Mouse (Mus musculus) heart, embryonic 14.5 days (tissue): ENCODE results near the gene Aip. TPM values are rescaled to one million over a fixed set of nuclear protein-coding genes. Genes with fewer than 3 reads are reported as not detected.

Experiments
- ATAC-seq: fragments of 200-750 bp; cut with Nextera tagmentation; 2 replicates; pipeline ENCODE4 v1.8.0; 2017; ENCODE audit warnings: low read depth, moderate TSS enrichment; ENCODE audit not compliant: insufficient number of reproducible peaks, insufficient read depth, low FRiP score
- H3K27ac ChIP-seq, 2 experiments: fragments of 200-500 bp in 1 of 2; fragments of 300-500 bp in 1 of 2; sonication (generic) in 1 of 2; replicated peaks in 1 of 2; 2 replicates each; pipeline ENCODE4 v1.5.1; 2012 to 2014; ENCODE audit warnings: low read depth in 2 of 2, low read length in 2 of 2, control low read depth in 1 of 2, mild to moderate bottlenecking in 1 of 2, mixed read lengths in 1 of 2; ENCODE audit not compliant: control insufficient read depth in 1 of 2, insufficient read depth in 1 of 2
- H3K27me3 ChIP-seq: fragments of 300-500 bp; sonication (generic); 2 replicates; pipeline ENCODE4 v1.6.1; 2014; ENCODE audit warnings: mild to moderate bottlenecking, low read length, control low read depth; ENCODE audit not compliant: control insufficient read depth, insufficient read depth
- H3K36me3 ChIP-seq: fragments of 300-500 bp; sonication (generic); 2 replicates; pipeline ENCODE4 v1.6.1; 2014; ENCODE audit warnings: mild to moderate bottlenecking, control low read depth, low read length, mixed read lengths; ENCODE audit not compliant: control insufficient read depth, insufficient read depth
- H3K4me1 ChIP-seq, 2 experiments: fragments of 200-500 bp in 1 of 2; fragments of 300-500 bp in 1 of 2; sonication (generic) in 1 of 2; 2 replicates each; pipeline ENCODE4 v1.6.1; 2012 to 2014; ENCODE audit warnings: low read length in 2 of 2, control low read depth in 1 of 2, mixed read lengths in 1 of 2; ENCODE audit not compliant: control insufficient read depth in 2 of 2, insufficient read depth in 2 of 2
- H3K4me2 ChIP-seq: fragments of 300-500 bp; sonication (generic); 2 replicates; pipeline ENCODE4 v1.6.1; 2014; ENCODE audit warnings: mild to moderate bottlenecking, low read length
- H3K4me3 ChIP-seq, 2 experiments: fragments of 200-500 bp in 1 of 2; fragments of 300-500 bp in 1 of 2; sonication (generic) in 1 of 2; 2 replicates each; pipeline ENCODE4 v1.5.1; 2012 to 2014; ENCODE audit warnings: low read length in 2 of 2, mild to moderate bottlenecking in 2 of 2, control low read depth in 1 of 2, low read depth in 1 of 2, moderate library complexity in 1 of 2; ENCODE audit not compliant: control insufficient read depth in 1 of 2, insufficient read depth in 1 of 2
- H3K9ac ChIP-seq: fragments of 300-500 bp; sonication (generic); 2 replicates; pipeline ENCODE4 v1.6.1; 2014; ENCODE audit warnings: mild to moderate bottlenecking, low read length
- H3K9me3 ChIP-seq: fragments of 300-500 bp; sonication (generic); 2 replicates; pipeline ENCODE4 v1.6.1; 2016; ENCODE audit warnings: low read length, control low read depth; ENCODE audit not compliant: control insufficient read depth
- WGBS: fragments of 180-500 bp; shearing (Covaris S2); extraction: QIAGEN DNeasy Blood & Tissue Kit; methylation state at CpG from one replicate; pipeline ENCODE4 v1.1.7; 2014; 5-methylcytosine and 5-hydroxymethylcytosine counted together
- polyA plus RNA-seq: library from polyadenylated mRNA; unstranded; fragments of >200 nt; fragmentation: Nextera tagmentation; extraction: Ambion mirVana; gene quantifications from 2 replicates; pipeline ENCODE4 v1.2.1, GENCODE M21; 2014

The Aip gene
- polyA plus RNA-seq, 1 experiment from 2014 or later: 100 TPM

DNA sequence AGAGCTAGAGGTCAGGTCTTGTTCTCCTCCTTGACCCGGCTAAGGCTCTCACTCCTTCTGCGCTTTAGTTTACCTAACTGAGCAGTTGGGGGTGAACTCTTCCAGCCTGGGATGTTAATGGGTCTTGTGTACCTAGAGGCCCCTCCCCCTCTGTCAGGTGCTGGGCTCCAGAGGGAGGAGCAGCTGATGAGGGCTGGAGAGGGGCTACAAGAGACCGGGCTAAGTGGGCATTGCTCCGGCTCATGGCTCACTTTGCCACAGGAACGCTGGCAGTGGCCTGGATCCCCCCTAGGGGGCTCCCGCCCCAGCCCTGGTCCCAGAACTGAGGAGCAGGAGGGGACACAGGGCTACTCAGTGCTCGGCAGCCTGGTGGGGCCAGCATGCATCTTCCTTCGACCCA, 41.8 kb downstream of the Aip start:
- H3K36me3 ChIP-seq: no peaks in the 10 kb centered on the region
- H3K27ac ChIP-seq: no peak overlapping the region
- no peak overlapping the region for H3K4me3 ChIP-seq
- WGBS: 27% methylated on average over 8 of the region's 8 CpGs
- no peak overlapping the region for H3K9ac ChIP-seq
- no peak overlapping the region for H3K4me2 ChIP-seq
- peaks cover 5 to 9% of the 10 kb centered on the region in 2 experiments; a peak in 3 of 4 replicates for H3K4me1 ChIP-seq
- peaks cover 6% of the 10 kb centered on the region; the same call in 1 of the 2 replicates for H3K27me3 ChIP-seq
- no peak for ATAC-seq
- no peaks in the 10 kb centered on the region for H3K9me3 ChIP-seq

DNA sequence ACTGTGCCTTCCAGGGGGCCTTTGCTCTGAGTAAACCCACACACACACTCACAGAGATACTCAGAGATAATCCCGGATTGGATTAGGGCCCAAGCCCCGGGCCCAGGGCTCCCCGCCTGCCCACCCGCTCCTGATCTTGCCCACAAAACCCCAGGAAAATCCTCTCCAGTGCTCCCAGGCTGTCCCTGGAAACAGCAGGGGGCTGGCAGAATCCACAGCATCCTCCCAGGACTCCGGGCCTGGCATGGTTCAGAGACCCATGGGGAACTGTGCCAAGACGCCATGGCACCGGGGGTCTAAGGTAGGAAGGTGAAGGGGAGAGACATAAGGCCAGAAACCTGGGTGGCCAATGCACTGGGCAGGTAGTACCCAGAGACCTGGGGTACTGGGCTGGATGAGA, 42.3 kb downstream of the Aip start:
- WGBS: 75% methylated on average over 7 of the region's 7 CpGs

DNA sequence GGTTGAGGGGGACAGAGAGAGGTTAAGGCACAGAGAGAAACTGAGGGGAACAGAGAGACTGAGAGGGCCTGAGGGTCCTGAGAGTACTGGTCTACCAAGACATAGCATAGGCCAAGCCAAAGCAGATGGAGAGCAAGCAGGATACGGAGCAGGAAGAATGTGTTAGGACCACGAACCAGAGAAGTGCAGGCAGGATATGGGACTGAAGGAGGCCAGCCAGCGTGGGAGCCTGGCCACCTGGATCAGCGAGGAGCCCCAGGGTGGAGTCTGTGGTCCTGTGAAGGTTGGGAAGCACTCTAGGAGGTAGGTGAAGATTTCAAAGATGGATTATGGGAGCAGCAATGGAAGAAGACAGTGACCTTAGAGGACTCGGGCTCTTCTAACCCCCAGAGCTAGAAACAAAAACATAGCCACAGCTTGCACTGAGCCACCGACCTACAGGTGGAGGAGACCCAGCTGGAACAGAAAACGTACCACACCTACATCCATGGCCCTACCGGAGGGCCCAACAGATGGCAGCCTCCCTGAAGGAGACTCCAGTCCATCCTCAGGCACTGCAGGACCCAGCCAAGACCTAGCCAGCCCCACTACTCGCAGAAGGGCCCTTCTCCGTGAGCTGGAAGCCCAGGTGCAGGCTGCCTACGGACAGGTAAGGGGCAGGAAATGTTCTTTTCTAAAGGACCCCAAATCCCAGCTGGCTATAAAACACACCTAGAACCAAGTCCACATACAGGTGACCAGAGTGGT, 43.3 kb downstream of the Aip start:
- Histone ChIP-seq H3K4me3 (no peak overlapping the region), H3K36me3 (no peaks in the 10 kb centered on the region), H3K27me3 (0 out of 2 replicates have a peak, but pooled peaks cover 5% of the 10 kb centered on the region), H3K4me1 (peaks cover 5 to 6% of the 10 kb centered on the region in 2 experiments; a peak in 3 of 4 replicates), H3K9ac (no peak overlapping the region), H3K9me3 (no peaks in the 10 kb centered on the region), H3K27ac (no peak overlapping the region), H3K4me2 (no peak overlapping the region)
- 72% methylated on average over 11 of the region's 11 CpGs for WGBS
- ATAC-seq: no peak

More for the DNA sequence above, 42.3 kb downstream of the Aip start:
- Histone ChIP-seq H3K36me3 (no peaks in the 10 kb centered on the region), H3K4me1 (peaks cover 5 to 9% of the 10 kb centered on the region in 2 experiments; a peak in 3 of 4 replicates), H3K27me3 (0 out of 2 replicates have a peak, but pooled peaks cover 5% of the 10 kb centered on the region), H3K27ac (no peak overlapping the region), H3K9ac (no peak overlapping the region), H3K9me3 (no peaks in the 10 kb centered on the region), H3K4me3 (no peak overlapping the region), H3K4me2 (no peak overlapping the region)
- no peak for ATAC-seq

DNA sequence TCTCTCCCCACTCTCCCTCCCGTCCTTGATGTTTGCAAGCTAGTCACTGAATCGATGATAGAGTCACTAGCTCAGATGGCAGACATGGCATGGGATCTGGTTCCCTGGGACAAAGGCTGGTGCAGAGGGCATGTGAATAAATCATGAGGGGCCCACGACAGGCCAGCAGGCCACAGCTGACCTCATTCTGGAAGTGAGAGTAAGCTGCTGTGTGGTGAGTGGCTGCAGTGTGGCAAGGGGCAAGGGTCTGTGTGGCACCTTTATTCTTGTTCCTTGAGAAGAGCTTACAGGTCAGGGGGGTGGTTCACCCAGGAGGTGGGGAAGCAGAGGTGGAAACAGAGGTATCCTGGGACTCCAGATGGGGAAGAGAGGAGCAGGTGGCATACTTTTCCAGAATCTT, 44.3 kb downstream of the Aip start, which contains the start of gene Cabp2:
TSS of gene Cabp2 (plus strand) at position 185 of the 400 bp plus-strand sequence.
- no peak within 1 kb of the TSS for H3K9ac ChIP-seq
- H3K9me3 ChIP-seq: no peaks in the 10 kb centered on the region
- H3K27me3 ChIP-seq: 0 out of 2 replicates have a peak, but pooled peaks cover 5% of the 10 kb centered on the region
- no peak within 1 kb of the TSS for H3K4me3 ChIP-seq
- ATAC-seq: no peak
- 81% methylated on average over 3 of the region's 3 CpGs for whole genome bisulfite sequencing
- H3K4me1 ChIP-seq: no peaks in the 10 kb centered on the region
- no peaks in the 10 kb centered on the region for H3K36me3 ChIP-seq
- H3K4me2 ChIP-seq: no peak within 1 kb of the TSS
- H3K27ac ChIP-seq: no peak within 1 kb of the TSS

DNA sequence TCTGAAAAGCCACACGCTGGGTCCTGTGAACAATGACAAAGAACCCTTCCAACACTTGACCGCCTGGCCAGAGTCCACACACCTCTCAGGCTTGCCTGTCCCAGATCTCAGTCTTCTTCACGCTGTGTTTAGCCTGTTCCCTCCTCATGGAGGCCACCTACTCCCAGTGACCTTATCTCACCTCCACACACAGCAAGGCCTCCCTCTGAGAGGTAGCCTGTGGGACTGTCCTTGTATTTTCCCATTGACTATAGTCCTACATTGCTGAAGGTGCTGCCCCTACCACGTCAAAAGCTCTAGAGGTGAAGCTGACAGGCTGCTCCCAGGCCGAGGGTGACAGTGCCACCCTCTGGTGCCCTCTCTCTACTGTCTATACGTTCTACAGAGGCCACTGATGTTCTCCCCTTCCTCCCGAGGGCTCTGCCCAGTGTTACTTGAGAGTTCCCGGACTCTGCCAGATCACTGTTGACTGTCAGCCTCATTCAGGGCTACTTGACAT, 45.1 kb downstream of the Aip start:
- Histone ChIP-seq H3K9me3 (no peaks in the 10 kb centered on the region), H3K27me3 (0 out of 2 replicates have a peak, but pooled peaks cover 5% of the 10 kb centered on the region), H3K4me1 (no peaks in the 10 kb centered on the region), H3K27ac (no peak overlapping the region), H3K4me2 (no peak overlapping the region), H3K9ac (no peak overlapping the region), H3K36me3 (no peaks in the 10 kb centered on the region), H3K4me3 (no peak overlapping the region)
- WGBS: 53% methylated on average over 8 of the region's 8 CpGs
- no peak for ATAC-seq

DNA sequence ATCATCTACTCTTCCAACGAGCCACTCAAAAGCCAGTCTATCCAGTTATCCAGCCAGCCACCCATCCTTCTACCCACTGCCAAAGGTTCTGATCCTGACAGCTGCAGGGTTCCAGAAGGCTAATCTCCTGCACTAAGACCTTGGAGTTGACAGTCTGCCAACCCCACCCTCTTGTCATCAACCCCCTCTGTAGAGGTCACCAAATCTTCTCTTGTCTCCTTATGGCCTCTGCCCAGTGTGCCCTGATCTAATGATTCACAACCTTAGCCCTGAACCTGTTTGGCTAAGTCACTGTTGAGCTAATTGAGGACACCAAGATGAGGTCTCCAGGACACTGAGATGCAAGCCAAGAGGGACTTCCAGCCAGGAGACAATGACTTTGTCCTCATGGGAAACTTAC, 46.1 kb downstream of the Aip start:
- no peak overlapping the region for H3K4me3 ChIP-seq
- H3K27me3 ChIP-seq: 0 out of 2 replicates have a peak, but pooled peaks cover 5% of the 10 kb centered on the region
- no peak overlapping the region for H3K4me2 ChIP-seq
- 60% methylated on average over 1 of the region's 1 CpGs for WGBS
- H3K27ac ChIP-seq: no peak overlapping the region
- H3K9me3 ChIP-seq: no peaks in the 10 kb centered on the region
- H3K36me3 ChIP-seq: no peaks in the 10 kb centered on the region
- no peaks in the 10 kb centered on the region for H3K4me1 ChIP-seq
- no peak for ATAC-seq
- no peak overlapping the region for H3K9ac ChIP-seq

DNA sequence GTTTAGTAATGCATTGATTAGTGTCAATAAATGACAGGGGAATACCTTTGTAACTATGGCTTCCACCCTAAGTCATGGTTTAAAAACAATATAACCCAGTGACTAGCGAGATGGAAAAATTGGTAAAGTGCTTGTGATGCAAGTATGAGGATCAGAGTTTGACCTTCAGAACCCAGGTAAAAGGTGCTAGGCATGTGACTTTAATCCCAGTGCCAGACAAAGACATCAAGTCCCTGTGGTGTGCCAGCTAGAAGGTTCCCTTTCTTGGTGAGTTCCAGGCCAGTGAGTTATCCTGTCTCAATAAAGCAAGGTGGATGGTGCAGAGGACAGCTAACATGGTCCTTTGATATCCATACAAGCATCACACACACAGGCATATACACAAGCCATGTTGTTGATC, 50.1 kb downstream of the Aip start:
- ATAC-seq: no peak
- Histone ChIP-seq H3K4me2 (no peak overlapping the region), H3K4me3 (no peak overlapping the region), H3K27ac (no peak overlapping the region), H3K4me1 (no peaks in the 10 kb centered on the region), H3K36me3 (no peaks in the 10 kb centered on the region), H3K27me3 (no peaks in the 10 kb centered on the region), H3K9ac (no peak overlapping the region), H3K9me3 (no peaks in the 10 kb centered on the region)
- 88% methylated on average over 1 of the region's 1 CpGs for WGBS
